Mouse (Mus musculus): ENCODE data around the gene Ndufa10.

Gene Ndufa10

GRCm38 (mm10) chr1:92431420-92431819 lies 42.2 kb downstream of the Ndufa10 start:
- no peak for DNase-seq (ENCODE audit: low spot score)

- no peak for DNase-seq (ENCODE audit: low spot score)
Observed at GRCm38 (mm10) chr1:92430991-92431390, 42.7 kb downstream of the Ndufa10 start.

- DNase-seq (ENCODE audit: low spot score) = no peak
Observed at GRCm38 (mm10) chr1:92424714-92425113, 48.9 kb downstream of the Ndufa10 start.

DNA sequence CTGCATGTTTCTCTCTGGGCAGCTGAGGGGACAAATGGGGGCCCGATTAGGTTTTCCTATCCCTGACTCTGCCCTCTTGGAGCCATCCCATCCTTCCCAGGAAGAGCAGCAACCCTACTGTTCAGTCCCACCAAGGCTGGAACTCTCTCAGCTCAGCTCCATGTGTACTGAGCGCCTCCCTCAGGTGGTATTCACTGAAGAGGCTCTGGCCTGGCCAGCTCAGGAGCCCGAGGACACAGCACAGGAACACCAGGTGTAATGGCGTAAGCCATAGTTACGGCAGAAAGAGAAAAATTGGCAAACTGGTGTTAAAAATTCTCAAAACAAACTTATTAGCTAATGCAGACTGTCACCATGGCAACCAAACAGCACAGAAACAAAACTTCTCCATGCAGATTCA lies 68.5 kb downstream of the Ndufa10 start:
- DNase-seq (ENCODE audit: low spot score) = no peak

GRCm38 (mm10) chr1:92400556-92400955 lies 73.1 kb downstream of the Ndufa10 start:
- DNase-seq (ENCODE audit: low spot score) = no peak

- no peak for DNase-seq (ENCODE audit: low spot score)
Observed at GRCm38 (mm10) chr1:92398601-92399000, 75.1 kb downstream of the Ndufa10 start.

DNA sequence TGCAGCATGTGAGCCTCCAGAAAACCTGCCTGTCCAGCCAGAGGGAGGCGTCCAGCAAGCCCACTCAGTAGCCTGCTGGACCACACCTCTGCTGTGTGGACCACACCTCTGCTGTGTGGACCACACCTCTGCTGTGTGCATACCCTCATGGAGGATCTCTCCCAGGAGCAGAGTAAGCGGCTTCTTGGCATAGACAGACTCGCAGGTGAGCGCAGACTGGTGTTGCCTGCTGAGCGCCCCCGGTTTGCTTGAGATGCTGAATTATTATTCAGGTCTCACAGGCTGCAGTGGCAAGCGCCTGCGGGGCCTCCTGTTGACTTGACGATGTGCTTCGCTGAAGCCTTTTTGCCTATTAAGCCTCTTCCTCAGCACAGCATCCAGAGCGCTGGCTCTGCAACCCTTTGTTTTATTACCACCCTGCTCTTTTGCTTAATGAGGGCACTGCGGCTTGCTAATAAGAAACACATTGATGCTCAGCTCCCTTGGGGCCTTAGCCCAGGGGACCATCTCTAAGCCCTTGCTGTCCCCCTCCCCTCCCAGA lies 76.1 kb downstream of the Ndufa10 start:
- DNase-seq (ENCODE audit: low spot score) = no peak

GRCm38 (mm10) chr1:92394279-92394678 lies 79.4 kb downstream of the Ndufa10 start:
- no peak for DNase-seq (ENCODE audit: low spot score)

- DNase-seq (ENCODE audit: low spot score) = no peak
Observed at GRCm38 (mm10) chr1:92393166-92393565, 80.5 kb downstream of the Ndufa10 start.
